Mouse (Mus musculus): ENCODE measurements at regions not wholly inside any gene's neighbourhood (a gene's known extent, or its start where the extent isn't known, plus 50 kb on each side); places are given as distances from the start of the nearest gene placed in this dataset.

DNA sequence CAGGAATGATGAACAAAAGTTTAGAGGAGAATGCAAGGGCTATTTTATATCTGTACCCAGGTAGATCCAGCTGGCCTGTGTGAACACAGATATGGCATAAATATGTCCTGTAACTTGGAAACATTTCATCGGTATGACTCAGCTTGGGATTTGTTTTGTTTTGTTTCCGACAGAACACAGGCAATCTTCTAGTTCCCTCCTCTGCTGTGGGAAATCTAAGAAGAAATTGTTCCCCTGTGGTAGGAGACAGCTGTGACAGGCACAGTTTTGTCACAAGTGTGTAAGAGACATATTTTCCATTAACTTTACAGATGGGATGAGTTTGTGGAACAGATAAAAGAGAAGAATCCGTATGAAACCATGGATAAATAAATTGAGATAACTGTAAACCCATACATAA, 687.0 kb downstream of the Tpm3-rs7 start:
- H3K9ac ChIP-seq (ENCODE audit: low read depth, low read length), result no peak overlapping the region
- no peak overlapping the region for H3K4me3 ChIP-seq (replicated peaks; ENCODE audit: low read depth, low read length)
- no peaks in the 10 kb centered on the region for H3K4me1 ChIP-seq (replicated peaks; ENCODE audit: insufficient read depth, low read length)
- no peak for DNase-seq (ENCODE audit: low spot score)
- no peak for ATAC-seq (replicated peaks; ENCODE audit: low FRiP score, low read depth)
- H3K4me2 ChIP-seq (ENCODE audit: low read length), result no peak overlapping the region
- WGBS, result 63% methylated on average over 3 of the region's 3 CpGs
- no peaks in the 10 kb centered on the region for H3K27me3 ChIP-seq (ENCODE audit: insufficient read depth, low read length)
- no peak overlapping the region for H3K27ac ChIP-seq
- TF ChIP-seq CTCF (IDR thresholded peaks at IDR 0.05; ENCODE audit: low read depth), result no peak
- H3K9me3 ChIP-seq (replicated peaks; ENCODE audit: low read length), result no peaks in the 10 kb centered on the region
- no peaks in the 10 kb centered on the region for H3K36me3 ChIP-seq (ENCODE audit: insufficient read depth, low read length)

DNA sequence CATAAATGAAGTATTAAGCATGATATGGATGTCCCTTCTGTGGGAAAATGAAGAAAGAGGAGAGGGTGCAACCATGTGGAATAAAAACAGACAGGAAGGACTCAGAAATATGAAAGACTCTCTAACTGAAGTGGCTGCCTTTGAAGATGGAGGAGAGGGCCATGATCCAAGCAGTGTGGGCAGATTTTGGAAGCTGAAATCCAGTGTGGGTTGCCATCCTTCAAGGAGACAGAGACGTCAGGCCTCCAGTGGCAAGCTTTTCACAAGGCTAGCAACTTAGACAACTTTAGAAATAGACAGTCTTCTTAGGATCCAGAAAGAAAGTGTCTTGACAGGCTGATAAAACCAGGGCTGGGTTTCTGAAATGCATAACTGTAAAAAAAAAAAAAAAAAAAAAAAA, 688.0 kb downstream of the Tpm3-rs7 start:
- Histone ChIP-seq H3K27ac (no peak overlapping the region), H3K36me3 (ENCODE audit: insufficient read depth, low read length) (no peaks in the 10 kb centered on the region), H3K4me1 (replicated peaks; ENCODE audit: insufficient read depth, low read length) (no peaks in the 10 kb centered on the region), H3K9ac (ENCODE audit: low read depth, low read length) (no peak overlapping the region), H3K4me2 (ENCODE audit: low read length) (no peak overlapping the region), H3K9me3 (replicated peaks; ENCODE audit: low read length) (no peaks in the 10 kb centered on the region), H3K27me3 (ENCODE audit: insufficient read depth, low read length) (no peaks in the 10 kb centered on the region), H3K4me3 (replicated peaks; ENCODE audit: low read depth, low read length) (no peak overlapping the region)
- TF ChIP-seq CTCF (IDR thresholded peaks at IDR 0.05; ENCODE audit: low read depth), result no peak
- ATAC-seq (replicated peaks; ENCODE audit: low FRiP score, low read depth) (no peak), DNase-seq (ENCODE audit: low spot score) (no peak)
- 91% methylated on average over 1 of the region's 1 CpGs for WGBS

- WGBS, result 84% methylated on average over 1 of the region's 1 CpGs
- Histone ChIP-seq H3K9me3 (replicated peaks; ENCODE audit: low read length) (no peaks in the 10 kb centered on the region), H3K4me3 (replicated peaks; ENCODE audit: low read depth, low read length) (no peak overlapping the region), H3K27me3 (ENCODE audit: insufficient read depth, low read length) (no peaks in the 10 kb centered on the region), H3K4me2 (ENCODE audit: low read length) (no peak overlapping the region), H3K27ac (no peak overlapping the region), H3K4me1 (replicated peaks; ENCODE audit: insufficient read depth, low read length) (no peaks in the 10 kb centered on the region), H3K9ac (ENCODE audit: low read depth, low read length) (no peak overlapping the region), H3K36me3 (ENCODE audit: insufficient read depth, low read length) (no peaks in the 10 kb centered on the region)
- DNase-seq (ENCODE audit: low spot score), result no peak
- no peak for ATAC-seq (replicated peaks; ENCODE audit: low FRiP score, low read depth)
- TF ChIP-seq CTCF (IDR thresholded peaks at IDR 0.05; ENCODE audit: low read depth), result peak; percentile 16; the same call in 1 of the 2 replicates
Measured at GRCm38 (mm10) chr14:114037063-114037462, 722.7 kb downstream of the Tpm3-rs7 start.

GRCm38 (mm10) chr14:114038611-114039312, 724.4 kb downstream of the Tpm3-rs7 start:
- no peak for TF ChIP-seq CTCF (IDR thresholded peaks at IDR 0.05; ENCODE audit: low read depth)
- no peaks in the 10 kb centered on the region for H3K4me1 ChIP-seq (replicated peaks; ENCODE audit: insufficient read depth, low read length)

GRCm38 (mm10) chr14:114053558-114054235, 739.3 kb downstream of the Tpm3-rs7 start:
- TF ChIP-seq CTCF (IDR thresholded peaks at IDR 0.05; ENCODE audit: low read depth), result no peak
- no peaks in the 10 kb centered on the region for H3K27me3 ChIP-seq (ENCODE audit: insufficient read depth, low read length)
- H3K4me2 ChIP-seq (ENCODE audit: low read length), result no peak overlapping the region
- H3K9me3 ChIP-seq (replicated peaks; ENCODE audit: low read length), result no peaks in the 10 kb centered on the region
- no peak overlapping the region for H3K9ac ChIP-seq (ENCODE audit: low read depth, low read length)
- no peaks in the 10 kb centered on the region for H3K36me3 ChIP-seq (ENCODE audit: insufficient read depth, low read length)
- H3K4me3 ChIP-seq (replicated peaks; ENCODE audit: low read depth, low read length), result no peak overlapping the region
- H3K27ac ChIP-seq, result no peak overlapping the region
- no peak for DNase-seq (ENCODE audit: low spot score)
- WGBS, result 90% methylated on average over 5 of the region's 5 CpGs
- no peaks in the 10 kb centered on the region for H3K4me1 ChIP-seq (replicated peaks; ENCODE audit: insufficient read depth, low read length)
- ATAC-seq (replicated peaks; ENCODE audit: low FRiP score, low read depth), result no peak

More at GRCm38 (mm10) chr14:114038611-114039312, 724.4 kb downstream of the Tpm3-rs7 start:
- Histone ChIP-seq H3K27ac (no peak overlapping the region), H3K36me3 (ENCODE audit: insufficient read depth, low read length) (no peaks in the 10 kb centered on the region), H3K4me2 (ENCODE audit: low read length) (no peak overlapping the region), H3K9ac (ENCODE audit: low read depth, low read length) (no peak overlapping the region), H3K4me3 (replicated peaks; ENCODE audit: low read depth, low read length) (no peak overlapping the region), H3K27me3 (ENCODE audit: insufficient read depth, low read length) (no peaks in the 10 kb centered on the region), H3K9me3 (replicated peaks; ENCODE audit: low read length) (no peaks in the 10 kb centered on the region)
- WGBS, result 46% methylated on average over 3 of the region's 3 CpGs
- no peak for ATAC-seq (replicated peaks; ENCODE audit: low FRiP score, low read depth)
- DNase-seq (ENCODE audit: low spot score), result no peak

- Histone ChIP-seq H3K27me3 (ENCODE audit: insufficient read depth, low read length) (no peaks in the 10 kb centered on the region), H3K4me2 (ENCODE audit: low read length) (no peak overlapping the region), H3K4me3 (replicated peaks; ENCODE audit: low read depth, low read length) (no peak overlapping the region), H3K9me3 (replicated peaks; ENCODE audit: low read length) (no peaks in the 10 kb centered on the region), H3K27ac (no peak overlapping the region), H3K9ac (ENCODE audit: low read depth, low read length) (no peak overlapping the region), H3K36me3 (ENCODE audit: insufficient read depth, low read length) (no peaks in the 10 kb centered on the region), H3K4me1 (replicated peaks; ENCODE audit: insufficient read depth, low read length) (no peaks in the 10 kb centered on the region)
- ATAC-seq (replicated peaks; ENCODE audit: low FRiP score, low read depth) (no peak), DNase-seq (ENCODE audit: low spot score) (no peak)
- TF ChIP-seq CTCF (IDR thresholded peaks at IDR 0.05; ENCODE audit: low read depth), result no peak
- 57% methylated on average over 2 of the region's 2 CpGs for WGBS
Measured at GRCm38 (mm10) chr14:114061347-114061746, 746.9 kb downstream of the Tpm3-rs7 start.
